Mouse (Mus musculus) subcutaneous adipose tissue, adult 2 months (tissue): Measurements from ENCODE around the gene Spem1. TPM values are rescaled to one million over a fixed set of nuclear protein-coding genes. Genes with fewer than 3 reads are reported as not detected.

Experiments
- polyA plus RNA-seq: library from polyadenylated mRNA; depleted of rRNA; stranded (reverse); fragments of >200 nt; gene quantifications from 2 replicates; pipeline ENCODE4 v1.2.3, GENCODE M21; 2012; ENCODE audit warnings: low replicate concordance; rRNA removed

The Spem1 gene
- 0.31 TPM in 1 of 2 replicates, not detected in the other for polyA plus RNA-seq

GRCm38 (mm10) chr11:69822080-69822479 is at the start of gene Spem1:
Gene Spem1, minus strand, starts transcription at chr11:69822180.

DNA sequence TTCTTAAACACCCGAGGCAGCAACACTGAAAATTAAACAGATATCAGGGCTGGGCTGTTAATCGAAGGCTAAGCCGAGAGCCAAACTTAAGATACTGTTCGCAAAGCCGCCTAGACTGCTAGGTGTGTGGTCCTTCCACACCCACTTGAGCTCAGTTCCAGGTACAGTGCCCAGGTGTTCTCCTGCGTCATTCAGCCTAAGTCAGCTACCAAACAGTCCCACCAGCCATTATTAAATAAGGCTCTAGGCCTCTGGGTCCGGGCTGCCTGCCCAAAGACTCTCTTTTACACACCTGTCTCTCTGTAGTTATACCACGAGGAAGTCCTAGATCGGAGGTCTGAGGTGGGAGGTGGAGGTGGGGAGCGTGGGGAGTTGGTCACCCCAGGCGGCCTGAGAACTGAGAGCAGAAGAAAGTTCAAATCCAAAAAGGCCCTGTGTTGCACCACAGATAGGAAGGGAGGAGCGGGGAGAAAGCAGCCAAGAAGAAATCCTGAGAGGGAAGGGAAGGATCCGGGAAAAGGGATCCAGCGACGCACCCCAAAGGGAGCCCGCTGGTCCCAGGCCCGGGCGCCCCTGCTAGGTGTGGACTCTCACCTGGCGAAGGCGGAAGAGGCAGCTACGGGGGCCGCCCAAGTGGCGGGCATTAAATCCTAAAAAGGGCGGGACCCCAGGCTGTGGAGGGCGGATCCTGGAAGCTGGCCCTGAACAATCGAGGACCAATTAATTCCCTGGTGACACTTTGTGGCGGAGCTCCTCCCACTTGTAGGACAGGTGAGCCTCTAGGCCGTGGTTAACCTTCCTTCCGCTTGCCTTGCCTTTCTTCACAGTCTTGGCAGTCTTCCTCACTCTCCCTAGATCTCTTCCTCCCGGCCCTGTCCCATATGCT is 36.4 kb upstream of the Spem1 start, which contains the start of gene Tnk1:
TSS of gene Tnk1 (minus strand) at position 618 of the 886 bp plus-strand sequence.

GRCm38 (mm10) chr11:69846198-69846680 is 24.3 kb upstream of the Spem1 start, which contains the start of gene Plscr3:
Gene Plscr3, plus strand, starts transcription at chr11:69846376.

GRCm38 (mm10) chr11:69837952-69838713 is 16.2 kb upstream of the Spem1 start, which contains the start of gene Tmem256:
Gene Tmem256, plus strand, starts transcription at chr11:69838514.

DNA sequence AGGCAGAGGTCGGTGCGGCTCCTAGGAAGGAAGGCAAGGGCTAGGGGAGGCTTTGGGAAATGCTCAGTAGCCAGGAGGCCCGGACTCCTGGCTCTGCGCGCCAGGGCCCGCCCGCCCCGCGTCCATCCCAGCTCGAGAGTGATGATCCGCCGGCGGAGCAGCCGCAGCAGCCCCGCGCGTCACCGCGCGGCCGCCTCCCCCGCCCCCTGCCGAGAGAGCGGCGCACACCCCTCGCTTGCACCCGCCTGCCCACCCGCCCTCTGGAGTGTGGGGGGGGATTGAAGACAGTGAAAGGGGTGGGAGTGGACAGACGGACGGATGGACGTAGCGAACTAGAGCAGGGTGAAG is 15.6 kb upstream of the Spem1 start, which contains the start of gene Nlgn2:
TSS of gene Nlgn2 (minus strand) at position 181 of the 348 bp plus-strand sequence.

GRCm38 (mm10) chr11:69818365-69818764 is 3.6 kb downstream of the Spem1 start, which contains the start of gene Spem2:
Gene Spem2, minus strand, starts transcription at chr11:69818465.

DNA sequence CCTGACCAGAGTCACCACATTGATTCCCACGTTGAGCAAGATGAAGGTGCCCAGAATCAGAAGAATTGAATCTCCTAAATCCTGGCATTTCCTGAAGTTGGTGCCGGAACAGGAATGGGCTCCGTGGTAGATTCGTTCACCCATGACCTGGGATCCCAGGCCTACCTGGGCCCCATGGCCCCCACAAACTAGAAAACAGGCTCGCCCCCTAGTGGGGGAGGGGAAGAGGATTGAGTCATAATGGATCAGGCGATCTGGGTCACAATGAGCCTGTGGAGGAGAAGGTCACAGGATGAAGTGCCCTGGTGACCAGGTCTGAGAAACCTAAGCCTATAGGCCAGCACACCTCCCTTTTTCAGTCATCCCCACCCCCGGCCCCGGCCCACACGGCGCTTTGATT is 6.8 kb downstream of the Spem1 start, which contains the start of gene Gm39566:
TSS of gene Gm39566 (minus strand) at position 144 of the 400 bp plus-strand sequence.

DNA sequence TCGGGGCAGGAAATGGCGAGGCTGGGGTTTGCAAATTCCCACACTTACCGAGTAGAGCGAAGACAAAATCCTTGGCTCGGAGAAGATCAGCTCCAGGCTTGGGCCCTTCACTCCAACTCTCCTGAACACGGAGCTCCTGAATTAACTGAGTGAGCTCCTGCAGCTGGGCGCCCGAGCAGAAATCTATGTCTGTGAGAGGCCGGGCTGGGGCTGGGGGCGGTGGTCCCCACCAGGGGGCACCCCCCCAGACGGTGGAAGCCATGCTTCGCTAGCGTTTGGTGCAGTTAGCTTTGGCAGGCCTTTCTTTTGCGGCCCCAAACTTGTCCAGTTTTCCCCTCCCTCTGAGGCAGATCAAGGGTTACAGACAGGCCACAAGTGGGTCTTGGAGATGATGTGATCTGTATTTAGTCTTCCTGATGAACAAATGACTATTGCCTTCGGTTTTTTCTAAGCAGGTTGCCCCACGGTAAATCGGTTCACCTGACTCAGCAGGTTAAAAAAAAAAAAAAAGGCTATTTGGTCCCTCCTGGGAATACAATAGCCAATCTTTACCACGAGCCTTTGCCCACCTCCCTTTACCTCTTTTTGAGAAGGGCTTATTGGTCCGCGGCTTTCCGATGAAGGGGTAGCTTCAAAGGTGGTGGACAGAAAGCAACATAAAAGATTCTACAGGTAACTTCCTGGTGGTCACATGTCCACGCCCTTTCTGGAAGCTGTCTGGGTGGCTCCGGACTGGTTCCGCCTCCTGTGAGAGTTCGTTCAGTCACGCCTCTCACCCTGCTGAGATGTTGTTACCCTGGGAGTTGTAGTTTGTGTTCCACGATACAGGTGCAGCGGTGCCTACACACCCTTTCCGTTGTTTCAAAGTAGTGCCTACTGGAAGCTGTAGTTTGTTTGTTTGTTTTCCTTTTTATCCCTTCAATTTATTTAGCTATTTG is 16.7 kb downstream of the Spem1 start, which contains the start of gene Tmem102:
TSS of gene Tmem102 (minus strand) at position 653 of the 938 bp plus-strand sequence.

DNA sequence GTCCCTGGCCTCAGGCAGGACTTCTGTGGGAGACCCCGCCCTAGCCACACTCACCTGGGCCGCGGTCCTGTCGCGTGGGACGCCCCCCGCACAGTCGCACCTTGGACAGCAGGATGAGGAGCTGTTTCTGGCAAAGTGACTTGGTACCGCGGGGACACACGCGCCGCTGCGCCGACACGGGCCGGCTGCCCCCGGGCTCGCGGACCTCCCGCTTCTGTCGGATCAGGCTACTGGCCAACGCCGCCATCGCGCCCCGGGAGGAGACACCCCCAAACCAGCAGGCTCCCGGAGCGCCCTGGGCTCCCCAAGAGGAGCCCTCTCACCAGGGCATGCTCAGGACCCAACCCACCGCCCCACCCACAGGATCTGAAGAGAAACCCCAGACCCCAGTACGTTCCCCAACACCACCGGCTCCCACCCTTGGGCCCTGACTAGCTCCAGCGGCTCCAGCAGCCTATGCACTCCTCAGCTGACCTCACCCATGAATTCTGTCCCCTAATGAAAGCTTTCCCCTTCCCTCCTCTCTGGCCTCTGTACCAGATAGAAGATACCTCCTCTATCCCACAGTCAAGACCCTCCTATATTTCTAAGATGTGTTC is 20.5 kb downstream of the Spem1 start, which contains the start of gene Fgf11:
TSS of gene Fgf11 (minus strand) at position 479 of the 599 bp plus-strand sequence.

DNA sequence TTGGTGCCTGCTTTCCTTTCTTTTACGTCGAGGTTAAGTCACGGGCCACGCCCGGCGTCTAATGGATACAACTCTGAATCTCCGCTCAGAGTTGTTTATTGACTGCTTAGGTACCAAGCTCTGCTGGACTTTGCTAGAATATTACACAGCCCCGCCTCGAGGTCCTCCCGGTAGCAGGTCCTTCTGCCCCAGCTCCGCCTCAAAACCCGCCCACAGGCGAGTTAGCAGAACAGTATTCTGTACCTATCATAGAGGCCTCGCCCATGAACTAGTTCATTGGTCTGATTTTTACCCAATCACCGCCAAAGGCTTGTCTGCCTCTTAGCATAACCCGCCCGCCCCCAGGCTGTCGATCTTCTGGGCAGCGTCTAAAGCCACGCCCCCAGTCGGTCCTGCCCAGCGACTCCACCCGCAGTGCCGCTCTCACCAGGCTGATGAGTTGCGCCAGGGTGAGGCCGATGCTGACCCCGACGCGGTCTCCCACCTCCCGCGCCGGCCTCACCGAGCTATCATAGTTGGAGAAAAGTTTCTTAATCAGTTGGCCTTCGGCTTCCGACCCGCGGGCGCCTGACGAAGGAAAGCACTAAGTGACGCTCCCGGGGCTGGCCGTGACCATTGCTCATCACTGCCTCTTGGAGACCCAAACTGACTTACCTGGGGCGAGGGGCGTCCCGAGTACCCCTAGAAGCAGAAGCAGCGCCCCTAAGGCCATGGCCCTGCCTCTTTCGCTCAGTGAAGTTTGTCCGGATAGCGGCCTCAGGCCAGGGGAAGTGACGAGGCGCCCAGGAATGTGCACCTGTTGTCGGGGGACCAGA is 26.6 kb downstream of the Spem1 start, which contains the start of gene Chrnb1:
TSS of gene Chrnb1 (minus strand) at position 776 of the 815 bp plus-strand sequence.

Other genes starting within 250 kb of the Spem1 start
- 15.8 and 19.8 TPM in 2 replicates for gene Wrap53, start 241.9 kb downstream of the Spem1 start, polyA plus RNA-seq
- gene Trp53, start 241.8 kb downstream of the Spem1 start, polyA plus RNA-seq = 68.6 and 188 TPM in 2 replicates
- 28.5 and 39.7 TPM in 2 replicates for gene Atp1b2, start 216.2 kb downstream of the Spem1 start, polyA plus RNA-seq
- not detected in 2 replicates for gene Shbg, start 204.3 kb downstream of the Spem1 start, polyA plus RNA-seq
- gene Sat2, start 200.2 kb downstream of the Spem1 start, polyA plus RNA-seq = 10.9 and 12.6 TPM in 2 replicates
- gene Fxr2, start 189.2 kb downstream of the Spem1 start, polyA plus RNA-seq = 58.6 and 88.5 TPM in 2 replicates
- 0.15 and 0.24 TPM in 2 replicates for gene Sox15, start 166.9 kb downstream of the Spem1 start, polyA plus RNA-seq
- 144 and 237 TPM in 2 replicates for gene Mpdu1, start 159.5 kb downstream of the Spem1 start, polyA plus RNA-seq
- 56.3 and 61.7 TPM in 2 replicates for gene Cd68, start 156.0 kb downstream of the Spem1 start, polyA plus RNA-seq
- gene Eif4a1, start 149.8 kb downstream of the Spem1 start, polyA plus RNA-seq = 319 and 587 TPM in 2 replicates
- 85.1 and 101 TPM in 2 replicates for gene Senp3, start 140.1 kb downstream of the Spem1 start, polyA plus RNA-seq
- 6.3 and 13.6 TPM in 2 replicates for gene Tnfsf13, start 136.4 kb downstream of the Spem1 start, polyA plus RNA-seq
- gene Tnfsf12, start 126.3 kb downstream of the Spem1 start, polyA plus RNA-seq = 46.0 and 77.8 TPM in 2 replicates
- 9.8 and 12.9 TPM in 2 replicates for gene Tnfsfm13, start 126.1 kb downstream of the Spem1 start, polyA plus RNA-seq
- 15.1 and 47.7 TPM in 2 replicates for gene Polr2a, start 63.5 kb downstream of the Spem1 start, polyA plus RNA-seq
- 0.10 and 0.21 TPM in 2 replicates for gene Slc35g3, start 60.2 kb downstream of the Spem1 start, polyA plus RNA-seq
- 44.2 and 58.0 TPM in 2 replicates for gene Zbtb4, start 56.3 kb downstream of the Spem1 start, polyA plus RNA-seq
- 15.3 and 30.1 TPM in 2 replicates for gene Chrnb1, start 26.2 kb downstream of the Spem1 start, polyA plus RNA-seq
- 9.8 and 16.7 TPM in 2 replicates for gene Fgf11, start 20.3 kb downstream of the Spem1 start, polyA plus RNA-seq
- 0.16 and 7.0 TPM in 2 replicates for gene Tmem102, start 16.6 kb downstream of the Spem1 start, polyA plus RNA-seq
- not detected in 2 replicates for gene Gm39566, start 6.9 kb downstream of the Spem1 start, polyA plus RNA-seq
- not detected in 2 replicates for gene Spem2, start 3.7 kb downstream of the Spem1 start, polyA plus RNA-seq
- 21.2 and 76.1 TPM in 2 replicates for gene Nlgn2, start 15.6 kb upstream of the Spem1 start, polyA plus RNA-seq
- 256 and 336 TPM in 2 replicates for gene Tmem256, start 16.3 kb upstream of the Spem1 start, polyA plus RNA-seq
- gene Plscr3, start 24.2 kb upstream of the Spem1 start, polyA plus RNA-seq = 134 and 164 TPM in 2 replicates
- gene Tnk1, start 36.5 kb upstream of the Spem1 start, polyA plus RNA-seq = 5.0 and 6.3 TPM in 2 replicates
- not detected in 2 replicates for gene Tmem95, start 55.8 kb upstream of the Spem1 start, polyA plus RNA-seq
- 9.5 and 11.7 TPM in 2 replicates for gene Kctd11, start 59.2 kb upstream of the Spem1 start, polyA plus RNA-seq
- 3.5 and 5.1 TPM in 2 replicates for gene Acap1, start 73.4 kb upstream of the Spem1 start, polyA plus RNA-seq
- 0.82 and 2.1 TPM in 2 replicates for gene 2810408A11Rik, start 78.8 kb upstream of the Spem1 start, polyA plus RNA-seq
- gene Neurl4, start 78.9 kb upstream of the Spem1 start, polyA plus RNA-seq = 40.1 and 69.0 TPM in 2 replicates
- 74.4 and 90.7 TPM in 2 replicates for gene Gps2, start 91.7 kb upstream of the Spem1 start, polyA plus RNA-seq
- gene Eif5a, start 99.8 kb upstream of the Spem1 start, polyA plus RNA-seq = 533 and 726 TPM in 2 replicates
- gene Ybx2, start 113.6 kb upstream of the Spem1 start, polyA plus RNA-seq = 8.7 and 20.8 TPM in 2 replicates
- gene Slc2a4, start 126.0 kb upstream of the Spem1 start, polyA plus RNA-seq = 205 and 344 TPM in 2 replicates
- 0.49 and 65.8 TPM in 2 replicates for gene Cldn7, start 142.6 kb upstream of the Spem1 start, polyA plus RNA-seq
- gene Ctdnep1, start 159.0 kb upstream of the Spem1 start, polyA plus RNA-seq = 106 and 148 TPM in 2 replicates
- gene Elp5, start 160.3 kb upstream of the Spem1 start, polyA plus RNA-seq = 95.6 and 101 TPM in 2 replicates
- gene Gabarap, start 169.0 kb upstream of the Spem1 start, polyA plus RNA-seq = 566 and 640 TPM in 2 replicates
- gene Phf23, start 173.6 kb upstream of the Spem1 start, polyA plus RNA-seq = 17.1 and 38.9 TPM in 2 replicates
- gene Dvl2, start 178.4 kb upstream of the Spem1 start, polyA plus RNA-seq = 9.4 and 27.1 TPM in 2 replicates
- gene Acadvl, start 193.2 kb upstream of the Spem1 start, polyA plus RNA-seq = 153 and 251 TPM in 2 replicates
- gene Dlg4, start 194.8 kb upstream of the Spem1 start, polyA plus RNA-seq = 16.9 and 56.2 TPM in 2 replicates
- 0.13 and 0.24 TPM in 2 replicates for gene Asgr1, start 231.9 kb upstream of the Spem1 start, polyA plus RNA-seq